7 mouse cellular contexts compared by ENCODE assay signal in the genomic region with DNA sequence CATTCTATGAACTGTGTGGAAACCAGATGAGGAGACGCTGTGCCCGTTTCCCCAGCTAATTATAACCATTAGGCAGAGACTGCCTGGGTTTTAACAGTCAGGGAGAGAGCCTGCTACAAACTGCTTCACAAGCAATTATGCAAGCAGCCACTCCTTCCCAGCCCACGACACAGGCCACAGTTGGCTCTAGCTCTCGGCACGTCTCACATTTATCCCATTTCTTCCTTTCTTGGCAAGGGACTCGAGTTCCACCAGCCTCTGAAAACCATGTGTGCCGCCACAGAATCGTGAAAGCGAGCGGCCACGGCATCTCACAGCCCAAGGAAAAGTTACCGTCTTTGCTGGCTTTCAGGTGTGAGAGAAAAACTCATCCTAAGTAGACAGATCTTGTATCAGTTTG. TPM values are rescaled to one million over a fixed set of nuclear protein-coding genes. Genes with fewer than 3 reads are reported as not detected.
DNase-seq lines count a peak whose midpoint lies in the region; ATAC-seq and TF ChIP-seq lines count a peak whose summit lies in the region.

No protein-coding gene starts in this region.

- peaks cover 67% of the 10 kb centered on the region for H3K79me3 ChIP-seq in C2C12 (ENCODE audit: low read depth)

- TF ChIP-seq POLR2A in heart, adult 2 months (IDR thresholded peaks at IDR 0.05; ENCODE audit: insufficient read depth, low read depth, low read length): no peak

- 0 out of 2 replicates have a peak overlapping the region, but pooled peaks have one; percentile 38 for H3K9ac ChIP-seq in heart, adult 2 months (ENCODE audit: low read depth, low read length)

- H3K4me1 ChIP-seq in heart, adult 2 months (ENCODE audit: control insufficient read depth, insufficient read depth, low read length): no peaks in the 10 kb centered on the region; the same call in 1 of the 2 replicates

- H3K27ac ChIP-seq in heart, adult 2 months: peak overlapping the region; percentile 62

- H3K27me3 ChIP-seq in C2C12 (ENCODE audit: control insufficient read depth, insufficient read depth, insufficient read length): no peaks in the 10 kb centered on the region
- no peaks in the 10 kb centered on the region for H3K27me3 ChIP-seq in heart, adult 2 months (ENCODE audit: control insufficient read depth, insufficient read depth, low read length)

- H3K4me3 ChIP-seq in C2C12 (ENCODE audit: insufficient read depth, poor library complexity, severe bottlenecking): peak overlapping the region; percentile 16
- H3K4me3 ChIP-seq in heart, adult 2 months: no peak overlapping the region

- no peak for ATAC-seq in megakaryocyte progenitor cell, adult 5-6 weeks (replicated peaks; ENCODE audit: poor library complexity)

- intact Hi-C loops in heart, adult 2 months (cut with DNase I): no loop called here

- DNase-seq in brain, adult 2 months (ENCODE audit: low read depth, low spot score): peak; percentile 91
- peak; percentile 43 to 63 for DNase-seq in heart, adult 2 months
- peak; percentile 33 for DNase-seq in layer of hippocampus, adult 9-10 months (ENCODE audit: low spot score)
- peak; percentile 41 to 77 for DNase-seq in lung, postnatal 4 days
- DNase-seq in retina, embryonic 14.5 days (ENCODE audit: low spot score): no peak

- peak overlapping the region; percentile 33 for H3ac ChIP-seq in C2C12 (ENCODE audit: control insufficient read depth, insufficient read length, low read depth)

- TF ChIP-seq EP300 in heart, adult 2 months (IDR thresholded peaks at IDR 0.05; ENCODE audit: insufficient read depth, low read depth, low read length): no peak

- no peaks in the 10 kb centered on the region for H3K36me3 ChIP-seq in C2C12 (ENCODE audit: control insufficient read depth, insufficient read depth)
- H3K36me3 ChIP-seq in heart, adult 2 months (ENCODE audit: control insufficient read depth, insufficient read depth, low read length): no peaks in the 10 kb centered on the region

- peaks cover 93% of the 10 kb centered on the region for H3K79me2 ChIP-seq in C2C12 (ENCODE audit: control insufficient read depth, insufficient read depth)
- no peaks in the 10 kb centered on the region for H3K79me2 ChIP-seq in heart, adult 2 months (replicated peaks; ENCODE audit: control insufficient read depth, insufficient read depth, low read length)

- TF ChIP-seq CTCF in C2C12 (IDR thresholded peaks at IDR 0.05; ENCODE audit: control insufficient read depth, insufficient read depth, insufficient read length): no peak
- TF ChIP-seq CTCF in heart, adult 2 months (IDR thresholded peaks at IDR 0.05): no peak

- WGBS in heart, adult 2 months: 41% methylated on average over 12 of the region's 12 CpGs

TF ChIP-seq in C2C12, 6 proteins besides CTCF, POLR2A, EP300 and RAD21:
- TF ChIP-seq CEBPB (IDR thresholded peaks at IDR 0.05; ENCODE audit: low read depth): peak; percentile 55
- no peak for TF ChIP-seq USF1 (IDR thresholded peaks at IDR 0.05; ENCODE audit: low read depth)
- TF ChIP-seq FOSL1 (IDR thresholded peaks at IDR 0.05; ENCODE audit: insufficient read depth, low read length, poor library complexity, severe bottlenecking): no peak
- peak; percentile 52 for TF ChIP-seq MAX (IDR thresholded peaks at IDR 0.05)

RNA-seq across cellular contexts. Expression of a gene that starts 5.5 kb away (rescaled TPM):
- polyA plus RNA-seq in C2C12 (2012; fragmentation: generic; extraction: Trizol): 38.6 TPM
- 10 to 100 TPM; 15.8 to 35.9 TPM for total RNA-seq in heart, adult 2 months (2021)
- polyA plus RNA-seq in heart, adult 2 months (2012; rRNA removed): 16.8 and 22.2 TPM in 2 replicates
- total RNA-seq in megakaryocyte progenitor cell, adult 5-6 weeks (2015): not detected in 2 replicates
- not detected in 2 replicates for total RNA-seq in megakaryocyte progenitor cell, adult 5-6 weeks (2017)

Comparison
In these comparisons a context has a peak if more than half of its experiments do, and no peak if none do; other contexts are left out.
1. RNA of a gene that starts 5.5 kb away (total RNA-seq): 15.8 to 35.9 TPM in heart, adult 2 months; not detected in megakaryocyte progenitor cell, adult 5-6 weeks; every median in the first group is over 10 times any median in the second.